Mouse (Mus musculus): ENCODE data around the gene Atp6v1c2. TPM values are rescaled to one million over a fixed set of nuclear protein-coding genes. Genes with fewer than 3 reads are reported as not detected.

The Atp6v1c2 gene
- polyA plus RNA-seq, 1 experiment from 2014 or later = 0.37 TPM

- 0 out of 2 replicates have a peak, but pooled peaks cover 2% of the 10 kb centered on the region for H3K27me3 ChIP-seq (ENCODE audit: control insufficient read depth, insufficient read depth, low read length)
- 2% methylated on average over 9 of the region's 10 CpGs for WGBS
- H3K4me2 ChIP-seq (ENCODE audit: low read depth, low read length) = no peak overlapping the region
- H3K4me1 ChIP-seq (ENCODE audit: control insufficient read depth, insufficient read depth, low read length) = peaks cover 3% of the 10 kb centered on the region; the same call in 1 of the 2 replicates
- H3K36me3 ChIP-seq (ENCODE audit: control insufficient read depth, insufficient read depth, low read length) = no peaks in the 10 kb centered on the region
- H3K9ac ChIP-seq (replicated peaks; ENCODE audit: low read depth, low read length) = no peak overlapping the region
- H3K9me3 ChIP-seq (ENCODE audit: control insufficient read depth, low read length) = no peaks in the 10 kb centered on the region
- ATAC-seq (ENCODE audit: low read depth) = peak; percentile 69; the same call in 1 of the 2 replicates
- no peak overlapping the region for H3K4me3 ChIP-seq (ENCODE audit: low read depth, low read length)
- H3K27ac ChIP-seq (ENCODE audit: low read depth, low read length) = no peak overlapping the region
These were observed 72.3 kb downstream of the Atp6v1c2 start for GRCm38 (mm10) chr12:17256905-17257304.

- Histone ChIP-seq H3K9me3 (ENCODE audit: control insufficient read depth, low read length) (no peaks in the 10 kb centered on the region), H3K4me2 (ENCODE audit: low read depth, low read length) (no peak overlapping the region), H3K9ac (replicated peaks; ENCODE audit: low read depth, low read length) (no peak overlapping the region), H3K27ac (ENCODE audit: low read depth, low read length) (no peak overlapping the region), H3K36me3 (ENCODE audit: control insufficient read depth, insufficient read depth, low read length) (no peaks in the 10 kb centered on the region), H3K4me3 (ENCODE audit: low read depth, low read length) (no peak overlapping the region), H3K27me3 (ENCODE audit: control insufficient read depth, insufficient read depth, low read length) (0 out of 2 replicates have a peak, but pooled peaks cover 2% of the 10 kb centered on the region), H3K4me1 (ENCODE audit: control insufficient read depth, insufficient read depth, low read length) (peaks cover 3% of the 10 kb centered on the region; the same call in 1 of the 2 replicates)
- 80% methylated on average over 6 of the region's 6 CpGs for WGBS
- no peak for ATAC-seq (ENCODE audit: low read depth)
These were observed 73.6 kb downstream of the Atp6v1c2 start for GRCm38 (mm10) chr12:17255602-17256001.

- WGBS = 10% methylated on average over 9 of the region's 9 CpGs
- H3K9ac ChIP-seq (replicated peaks; ENCODE audit: low read depth, low read length) = 0 out of 2 replicates have a peak overlapping the region, but pooled peaks have one; percentile 21
These were observed 76.1 kb downstream of the Atp6v1c2 start for GRCm38 (mm10) chr12:17253069-17253468.

GRCm38 (mm10) chr12:17250962-17251361 is 78.2 kb downstream of the Atp6v1c2 start:
- H3K9ac ChIP-seq (replicated peaks; ENCODE audit: low read depth, low read length) = no peak overlapping the region
- peaks cover 3% of the 10 kb centered on the region; the same call in 1 of the 2 replicates for H3K4me1 ChIP-seq (ENCODE audit: control insufficient read depth, insufficient read depth, low read length)
- no peak overlapping the region for H3K4me2 ChIP-seq (ENCODE audit: low read depth, low read length)
- 69% methylated on average over 8 of the region's 8 CpGs for WGBS
- ATAC-seq (ENCODE audit: low read depth) = no peak
- H3K27ac ChIP-seq (ENCODE audit: low read depth, low read length) = no peak overlapping the region
- H3K9me3 ChIP-seq (ENCODE audit: control insufficient read depth, low read length) = no peaks in the 10 kb centered on the region
- H3K36me3 ChIP-seq (ENCODE audit: control insufficient read depth, insufficient read depth, low read length) = no peaks in the 10 kb centered on the region
- H3K27me3 ChIP-seq (ENCODE audit: control insufficient read depth, insufficient read depth, low read length) = 0 out of 2 replicates have a peak, but pooled peaks cover 2% of the 10 kb centered on the region
- H3K4me3 ChIP-seq (ENCODE audit: low read depth, low read length) = no peak overlapping the region

More at GRCm38 (mm10) chr12:17253069-17253468, 76.1 kb downstream of the Atp6v1c2 start:
- Histone ChIP-seq H3K9me3 (ENCODE audit: control insufficient read depth, low read length) (no peaks in the 10 kb centered on the region), H3K36me3 (ENCODE audit: control insufficient read depth, insufficient read depth, low read length) (no peaks in the 10 kb centered on the region), H3K27me3 (ENCODE audit: control insufficient read depth, insufficient read depth, low read length) (0 out of 2 replicates have a peak, but pooled peaks cover 2% of the 10 kb centered on the region), H3K27ac (ENCODE audit: low read depth, low read length) (no peak overlapping the region), H3K4me3 (ENCODE audit: low read depth, low read length) (peak overlapping the region; percentile 16; the same call in 1 of the 2 replicates), H3K4me1 (ENCODE audit: control insufficient read depth, insufficient read depth, low read length) (peaks cover 3% of the 10 kb centered on the region; the same call in 1 of the 2 replicates), H3K4me2 (ENCODE audit: low read depth, low read length) (peak overlapping the region; percentile 30; the same call in 1 of the 2 replicates)
- ATAC-seq (ENCODE audit: low read depth) = peak; percentile 74

GRCm38 (mm10) chr12:17242041-17242440 is 87.1 kb downstream of the Atp6v1c2 start:
- H3K4me2 ChIP-seq (ENCODE audit: low read depth, low read length) = no peak overlapping the region
- no peaks in the 10 kb centered on the region for H3K9me3 ChIP-seq (ENCODE audit: control insufficient read depth, low read length)
- H3K9ac ChIP-seq (replicated peaks; ENCODE audit: low read depth, low read length) = no peak overlapping the region
- H3K36me3 ChIP-seq (ENCODE audit: control insufficient read depth, insufficient read depth, low read length) = no peaks in the 10 kb centered on the region
- ATAC-seq (ENCODE audit: low read depth) = no peak
- no peaks in the 10 kb centered on the region for H3K4me1 ChIP-seq (ENCODE audit: control insufficient read depth, insufficient read depth, low read length)
- no peaks in the 10 kb centered on the region for H3K27me3 ChIP-seq (ENCODE audit: control insufficient read depth, insufficient read depth, low read length)
- H3K27ac ChIP-seq (ENCODE audit: low read depth, low read length) = no peak overlapping the region
- H3K4me3 ChIP-seq (ENCODE audit: low read depth, low read length) = no peak overlapping the region

GRCm38 (mm10) chr12:17241614-17242013 is 87.5 kb downstream of the Atp6v1c2 start:
- Histone ChIP-seq H3K36me3 (ENCODE audit: control insufficient read depth, insufficient read depth, low read length) (no peaks in the 10 kb centered on the region), H3K9ac (replicated peaks; ENCODE audit: low read depth, low read length) (no peak overlapping the region), H3K4me2 (ENCODE audit: low read depth, low read length) (no peak overlapping the region), H3K9me3 (ENCODE audit: control insufficient read depth, low read length) (no peaks in the 10 kb centered on the region), H3K27ac (ENCODE audit: low read depth, low read length) (no peak overlapping the region), H3K4me3 (ENCODE audit: low read depth, low read length) (no peak overlapping the region), H3K27me3 (ENCODE audit: control insufficient read depth, insufficient read depth, low read length) (no peaks in the 10 kb centered on the region), H3K4me1 (ENCODE audit: control insufficient read depth, insufficient read depth, low read length) (no peaks in the 10 kb centered on the region)
- 94% methylated on average over 9 of the region's 9 CpGs for WGBS
- no peak for ATAC-seq (ENCODE audit: low read depth)

- H3K27me3 ChIP-seq (ENCODE audit: control insufficient read depth, insufficient read depth, low read length) = no peaks in the 10 kb centered on the region
- 82% methylated on average over 2 of the region's 2 CpGs for WGBS
These were observed 88.1 kb downstream of the Atp6v1c2 start for GRCm38 (mm10) chr12:17241016-17241415.

GRCm38 (mm10) chr12:17239428-17239688 is 89.8 kb downstream of the Atp6v1c2 start:
- Histone ChIP-seq H3K27ac (ENCODE audit: low read depth, low read length) (no peak overlapping the region), H3K27me3 (ENCODE audit: control insufficient read depth, insufficient read depth, low read length) (no peaks in the 10 kb centered on the region), H3K9ac (replicated peaks; ENCODE audit: low read depth, low read length) (no peak overlapping the region), H3K4me2 (ENCODE audit: low read depth, low read length) (no peak overlapping the region), H3K9me3 (ENCODE audit: control insufficient read depth, low read length) (no peaks in the 10 kb centered on the region), H3K4me3 (ENCODE audit: low read depth, low read length) (no peak overlapping the region), H3K4me1 (ENCODE audit: control insufficient read depth, insufficient read depth, low read length) (no peaks in the 10 kb centered on the region), H3K36me3 (ENCODE audit: control insufficient read depth, insufficient read depth, low read length) (no peaks in the 10 kb centered on the region)
- no peak for ATAC-seq (ENCODE audit: low read depth)

More at GRCm38 (mm10) chr12:17241016-17241415, 88.1 kb downstream of the Atp6v1c2 start:
- ATAC-seq (ENCODE audit: low read depth) = no peak
- no peak overlapping the region for H3K9ac ChIP-seq (replicated peaks; ENCODE audit: low read depth, low read length)
- H3K4me1 ChIP-seq (ENCODE audit: control insufficient read depth, insufficient read depth, low read length) = no peaks in the 10 kb centered on the region
- no peaks in the 10 kb centered on the region for H3K36me3 ChIP-seq (ENCODE audit: control insufficient read depth, insufficient read depth, low read length)
- no peak overlapping the region for H3K4me2 ChIP-seq (ENCODE audit: low read depth, low read length)
- no peak overlapping the region for H3K27ac ChIP-seq (ENCODE audit: low read depth, low read length)
- no peak overlapping the region for H3K4me3 ChIP-seq (ENCODE audit: low read depth, low read length)
- no peaks in the 10 kb centered on the region for H3K9me3 ChIP-seq (ENCODE audit: control insufficient read depth, low read length)

- ATAC-seq (ENCODE audit: low read depth) = peak; percentile 25; the same call in 1 of the 2 replicates
- WGBS = 56% methylated on average over 12 of the region's 12 CpGs
- Histone ChIP-seq H3K9ac (replicated peaks; ENCODE audit: low read depth, low read length) (no peak overlapping the region), H3K36me3 (ENCODE audit: control insufficient read depth, insufficient read depth, low read length) (no peaks in the 10 kb centered on the region), H3K27me3 (ENCODE audit: control insufficient read depth, insufficient read depth, low read length) (no peaks in the 10 kb centered on the region), H3K4me1 (ENCODE audit: control insufficient read depth, insufficient read depth, low read length) (no peaks in the 10 kb centered on the region), H3K4me2 (ENCODE audit: low read depth, low read length) (no peak overlapping the region), H3K9me3 (ENCODE audit: control insufficient read depth, low read length) (no peaks in the 10 kb centered on the region), H3K4me3 (ENCODE audit: low read depth, low read length) (no peak overlapping the region), H3K27ac (ENCODE audit: low read depth, low read length) (no peak overlapping the region)
These were observed 90.4 kb downstream of the Atp6v1c2 start for GRCm38 (mm10) chr12:17238588-17239427.

All from neural tube, embryonic 14.5 days (tissue).